ENCODE assay signal across 8 mouse cellular contexts in the genomic region with DNA sequence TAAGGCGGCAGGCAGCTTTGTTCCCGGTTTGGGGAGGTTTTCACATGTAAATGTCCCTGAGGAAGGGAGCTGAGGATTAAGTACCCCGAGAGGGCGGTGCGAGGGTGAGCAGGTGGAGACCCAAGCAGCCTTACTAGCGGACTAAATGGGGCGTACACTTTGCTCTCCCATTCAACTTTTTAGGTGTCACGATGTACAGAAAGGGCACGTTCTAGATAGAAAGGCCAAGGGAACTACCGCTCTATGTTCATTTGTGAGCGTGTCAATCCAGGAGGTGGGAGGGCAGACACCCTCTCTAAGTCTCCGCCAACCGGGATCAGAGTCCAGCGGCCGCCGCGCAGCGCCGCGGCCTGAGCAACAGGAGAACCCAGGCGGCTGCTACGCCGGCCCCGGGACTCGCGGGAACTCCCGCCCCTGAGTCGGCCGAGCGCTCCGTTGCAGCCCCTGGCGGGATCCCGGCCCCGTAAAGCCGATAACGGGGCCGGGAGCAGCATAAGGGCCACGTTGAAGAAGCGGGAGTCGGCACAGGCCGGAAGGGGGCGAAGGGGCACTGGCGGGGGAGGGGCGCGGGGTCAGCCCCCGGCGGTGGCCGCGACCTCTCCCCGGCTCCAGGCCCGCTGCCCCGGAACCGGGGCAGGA. TPM values are rescaled to one million over a fixed set of nuclear protein-coding genes. Genes with fewer than 3 reads are reported as not detected.
DNase-seq lines count a peak whose midpoint lies in the region; ATAC-seq and TF ChIP-seq lines count a peak whose summit lies in the region.

No protein-coding gene starts in this region.

- H3K9ac ChIP-seq in lung, embryonic 16.5 days (ENCODE audit: low read length), result peak overlapping the region; percentile 99

- TF ChIP-seq CTCF in C2C12 (IDR thresholded peaks at IDR 0.05; ENCODE audit: control insufficient read depth, insufficient read depth, insufficient read length), result no peak
- TF ChIP-seq CTCF in Patski (IDR thresholded peaks at IDR 0.05), result no peak
- no peak for TF ChIP-seq CTCF in kidney, adult 2 months (conservative IDR thresholded peaks at IDR 0.05; ENCODE audit: insufficient read depth, insufficient read length, low read depth, low read length)
- TF ChIP-seq CTCF in olfactory bulb, adult 2 months (IDR thresholded peaks at IDR 0.05; ENCODE audit: insufficient read depth, low read depth, low read length), result no peak

- ATAC-seq in Patski, result peak; percentile 26
- peak; percentile 29 for ATAC-seq in granulocyte monocyte progenitor cell, adult 5-6 weeks (replicated peaks; ENCODE audit: poor library complexity, severe bottlenecking)
- peak; percentile 29 for ATAC-seq in lung, embryonic 16.5 days (ENCODE audit: low read depth)

- H3K4me3 ChIP-seq in C2C12 (ENCODE audit: insufficient read depth, poor library complexity, severe bottlenecking), result peak overlapping the region; percentile 89
- peak overlapping the region; percentile 95 for H3K4me3 ChIP-seq in kidney, adult 2 months (ENCODE audit: insufficient read depth, low read depth, low read length)
- peak overlapping the region; percentile 100 for H3K4me3 ChIP-seq in lung, embryonic 16.5 days (ENCODE audit: low read length)
- peak overlapping the region; percentile 83 for H3K4me3 ChIP-seq in olfactory bulb, adult 2 months (ENCODE audit: insufficient read depth, low read depth, low read length)

- peaks cover 4% of the 10 kb centered on the region for H3K36me3 ChIP-seq in C2C12 (ENCODE audit: control insufficient read depth, insufficient read depth)
- H3K36me3 ChIP-seq in kidney, adult 2 months (ENCODE audit: control insufficient read depth, insufficient read depth, low read length), result no peaks in the 10 kb centered on the region
- no peaks in the 10 kb centered on the region for H3K36me3 ChIP-seq in lung, embryonic 16.5 days (ENCODE audit: control insufficient read depth, insufficient read depth, low read length)

- H3K27me3 ChIP-seq in C2C12 (ENCODE audit: control insufficient read depth, insufficient read depth, insufficient read length) (no peaks in the 10 kb centered on the region), Patski (no peaks in the 10 kb centered on the region)
- no peaks in the 10 kb centered on the region for H3K27me3 ChIP-seq in kidney, adult 2 months (replicated peaks; ENCODE audit: control insufficient read depth, insufficient read depth, low read length)
- H3K27me3 ChIP-seq in lung, embryonic 16.5 days (ENCODE audit: control insufficient read depth, insufficient read depth, low read depth, low read length), result no peaks in the 10 kb centered on the region

- in situ Hi-C loops in Patski (cut with MboI; ENCODE audit: low pct_unique_long_range_greater_than_20kb), result no loop called here

- POLR2A ChIA-PET in Patski (lab: Charles Lee), result no interaction called here

- DNase-seq in Patski (ENCODE audit: low read depth, low spot score), result no peak
- DNase-seq in cerebellum, postnatal 36 days, result peak; percentile 33 to 41
- DNase-seq in kidney, adult 2 months, result peak; percentile 83
- DNase-seq in left cerebral cortex, adult 11 months (ENCODE audit: low spot score), result no peak

- peak overlapping the region; percentile 98 for H3ac ChIP-seq in C2C12 (ENCODE audit: control insufficient read depth, insufficient read length, low read depth)

- TF ChIP-seq POLR2A in kidney, adult 2 months (IDR thresholded peaks at IDR 0.05; ENCODE audit: low read depth, low read length), result no peak
- TF ChIP-seq POLR2A in olfactory bulb, adult 2 months (IDR thresholded peaks at IDR 0.05; ENCODE audit: insufficient read depth, low read depth, low read length), result no peak

- WGBS in kidney, adult 2 months, result under 1% methylated on average over 51 of the region's 53 CpGs
- under 1% methylated on average over 41 of the region's 53 CpGs for WGBS in lung, embryonic 16.5 days
- WGBS in olfactory bulb, adult 2 months, result under 1% methylated on average over 52 of the region's 53 CpGs

- H3K9me3 ChIP-seq in lung, embryonic 16.5 days (ENCODE audit: control insufficient read depth, low read length), result no peaks in the 10 kb centered on the region

- peaks cover 29% of the 10 kb centered on the region for H3K4me1 ChIP-seq in kidney, adult 2 months (ENCODE audit: control insufficient read depth, insufficient read depth, low read length)
- H3K4me1 ChIP-seq in lung, embryonic 16.5 days (replicated peaks; ENCODE audit: control insufficient read depth, insufficient read depth, low read length), result peaks cover 41% of the 10 kb centered on the region
- peaks cover 7% of the 10 kb centered on the region for H3K4me1 ChIP-seq in olfactory bulb, adult 2 months (ENCODE audit: control insufficient read depth, insufficient read depth, low read length)

- peaks cover 53% of the 10 kb centered on the region for H3K79me3 ChIP-seq in C2C12 (ENCODE audit: low read depth)

- CTCF ChIA-PET in Patski (lab: Charles Lee), result no interaction called here

- H3K4me2 ChIP-seq in lung, embryonic 16.5 days (ENCODE audit: low read depth, low read length), result peak overlapping the region; percentile 97

- H3K79me2 ChIP-seq in C2C12 (ENCODE audit: control insufficient read depth, insufficient read depth), result peaks cover 59% of the 10 kb centered on the region

- peak overlapping the region; percentile 85 for H3K27ac ChIP-seq in kidney, adult 2 months (ENCODE audit: insufficient read depth, low read depth, low read length)
- H3K27ac ChIP-seq in lung, embryonic 16.5 days (ENCODE audit: low read length), result peak overlapping the region; percentile 97
- no peak overlapping the region for H3K27ac ChIP-seq in olfactory bulb, adult 2 months (ENCODE audit: insufficient read depth, low read depth, low read length)

TF ChIP-seq in C2C12, 6 proteins besides CTCF, POLR2A, EP300 and RAD21:
- TF ChIP-seq USF1 (IDR thresholded peaks at IDR 0.05; ENCODE audit: low read depth) (no peak), FOSL1 (IDR thresholded peaks at IDR 0.05; ENCODE audit: insufficient read depth, low read length, poor library complexity, severe bottlenecking) (no peak), CEBPB (IDR thresholded peaks at IDR 0.05; ENCODE audit: low read depth) (no peak), MAX (IDR thresholded peaks at IDR 0.05) (no peak), MYOG (IDR thresholded peaks at IDR 0.05; ENCODE audit: control insufficient read depth, extremely low read depth, insufficient read length) (no peak), MYOD1 (IDR thresholded peaks at IDR 0.05; ENCODE audit: control insufficient read depth, insufficient read length, low read depth) (no peak)
TF ChIP-seq in C2C12: peak in this region for 0.

RNA-seq across cellular contexts. Expression of gene Scaf4, which starts 0.9 kb away (rescaled TPM):
- polyA plus RNA-seq in C2C12 (2012; fragmentation: generic; extraction: Trizol), result 16.2 TPM
- polyA plus RNA-seq in Patski (2021), result 31.4 TPM
- 44.8 and 87.8 TPM in 2 replicates for total RNA-seq in granulocyte monocyte progenitor cell, adult 5-6 weeks (2014; fragmentation: Nextera tagmentation)
- 27.0 and 31.3 TPM in 2 replicates for total RNA-seq in granulocyte monocyte progenitor cell, adult 5-6 weeks (2017)
- polyA plus RNA-seq in kidney, adult 2 months (2012; rRNA removed), result 31.3 TPM in 2 replicates
- 22.4 and 22.5 TPM in 2 replicates for polyA plus RNA-seq in lung, embryonic 16.5 days (2015; fragmentation: Nextera tagmentation; extraction: Ambion mirVana)
- polyA plus RNA-seq in olfactory bulb, adult 2 months (2012; ENCODE audit: insufficient read depth, insufficient read length, low replicate concordance, missing spikeins), result not detected in 2 replicates

Comparison
In these comparisons a context has a peak if more than half of its experiments do, and no peak if none do; other contexts are left out.
1. DNase-seq: peak in cerebellum, postnatal 36 days (2 of 2) and kidney, adult 2 months (single experiment); none in Patski (single experiment) and left cerebral cortex, adult 11 months (single experiment).
2. Peak in every context shown above with its lines, with median percentiles within 50 percentile points of each other: H3K4me3 ChIP-seq and ATAC-seq.